Mouse (Mus musculus) testis, adult 2 months (tissue): ENCODE data around the gene Rbms3. TPM values are rescaled to one million over a fixed set of nuclear protein-coding genes. Genes with fewer than 3 reads are reported as not detected.

ENCODE experiments used
- H3K27ac ChIP-seq: fragments of 200-500 bp; 2 replicates; pipeline ENCODE4 v1.5.1; 2012; ENCODE audit warnings: low read depth, low read length; ENCODE audit not compliant: control insufficient read depth, insufficient read depth
- H3K27me3 ChIP-seq: fragments of 200-500 bp; 2 replicates; pipeline ENCODE4 v1.6.1; 2012; ENCODE audit warnings: mild to moderate bottlenecking, low read length, moderate library complexity; ENCODE audit not compliant: control insufficient read depth, insufficient read depth
- H3K36me3 ChIP-seq: fragments of 200-500 bp; 2 replicates; pipeline ENCODE4 v1.6.1; 2012; ENCODE audit warnings: mild to moderate bottlenecking, low read length; ENCODE audit not compliant: control insufficient read depth, insufficient read depth
- H3K4me1 ChIP-seq: fragments of 200-500 bp; 2 replicates; pipeline ENCODE4 v1.6.1; 2012; ENCODE audit warnings: low read length; ENCODE audit not compliant: control insufficient read depth, insufficient read depth
- H3K4me3 ChIP-seq: fragments of 200-500 bp; 2 replicates; pipeline ENCODE4 v1.5.1; 2012; ENCODE audit warnings: low read depth, mild to moderate bottlenecking, low read length, moderate library complexity, mixed read lengths; ENCODE audit not compliant: control insufficient read depth
- CTCF ChIP-seq: fragments of 200-500 bp; IDR thresholded peaks from 2 replicates; pipeline ENCODE4 v1.5.1; 2012; ENCODE audit warnings: low read depth, mild to moderate bottlenecking, inconsistent platforms, low read length, moderate library complexity; ENCODE audit not compliant: control insufficient read depth, insufficient read depth, insufficient replicate concordance
- POLR2A ChIP-seq: fragments of 200-500 bp; IDR thresholded peaks from 2 replicates; pipeline ENCODE4 v1.6.1; 2012; ENCODE audit warnings: low read depth, mild to moderate bottlenecking, inconsistent platforms, low read length, moderate library complexity; ENCODE audit not compliant: control insufficient read depth
- polyA plus RNA-seq: library from polyadenylated mRNA; depleted of rRNA; stranded (reverse); fragments of >200 nt; gene quantifications from 2 replicates; pipeline ENCODE4 v1.2.3, GENCODE M21; 2012

Rbms3 gene
- polyA plus RNA-seq, 1 experiment, result 0.72 TPM

DNA sequence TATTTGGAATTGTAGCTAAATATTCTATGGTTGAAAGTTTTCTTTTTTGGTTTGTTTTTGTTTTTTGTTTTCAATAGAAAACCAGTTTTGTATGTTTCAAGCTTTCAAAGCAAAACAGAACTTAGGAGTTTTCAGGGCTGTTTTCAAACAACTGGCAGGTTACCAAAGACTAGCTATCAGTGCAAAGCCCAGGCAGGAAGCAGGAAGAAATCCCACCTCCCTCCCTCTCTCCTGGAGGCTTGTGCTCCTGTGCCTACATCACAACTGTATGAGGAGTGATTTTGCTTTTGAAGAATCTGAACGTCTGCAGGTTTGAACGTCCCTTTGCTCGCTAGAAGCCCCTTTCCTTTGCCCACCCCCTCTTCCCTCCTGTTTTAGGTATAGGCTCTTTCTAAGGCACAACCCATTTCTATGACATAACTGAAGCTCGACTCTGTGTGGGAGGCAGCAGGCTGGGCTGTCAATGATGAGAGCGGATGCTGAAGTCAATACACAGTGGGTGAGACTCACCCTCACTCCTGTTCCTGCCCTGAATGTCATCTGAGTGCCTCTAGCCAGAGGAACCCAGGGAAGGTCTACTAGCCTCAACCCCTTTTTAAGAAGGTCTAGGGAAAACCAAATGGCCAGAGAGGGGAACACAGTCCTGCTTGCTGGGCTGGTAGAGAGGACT lies 382.3 kb downstream of the Rbms3 start:
- H3K27ac ChIP-seq, result peak overlapping the region; percentile 12; the same call in 1 of the 2 replicates
- TF ChIP-seq POLR2A (no peak), CTCF (no peak)
- no peaks in the 10 kb centered on the region for H3K36me3 ChIP-seq
- no peak overlapping the region for H3K4me3 ChIP-seq
- H3K4me1 ChIP-seq, result peaks cover 2% of the 10 kb centered on the region; the same call in 1 of the 2 replicates
- H3K27me3 ChIP-seq, result no peaks in the 10 kb centered on the region

DNA sequence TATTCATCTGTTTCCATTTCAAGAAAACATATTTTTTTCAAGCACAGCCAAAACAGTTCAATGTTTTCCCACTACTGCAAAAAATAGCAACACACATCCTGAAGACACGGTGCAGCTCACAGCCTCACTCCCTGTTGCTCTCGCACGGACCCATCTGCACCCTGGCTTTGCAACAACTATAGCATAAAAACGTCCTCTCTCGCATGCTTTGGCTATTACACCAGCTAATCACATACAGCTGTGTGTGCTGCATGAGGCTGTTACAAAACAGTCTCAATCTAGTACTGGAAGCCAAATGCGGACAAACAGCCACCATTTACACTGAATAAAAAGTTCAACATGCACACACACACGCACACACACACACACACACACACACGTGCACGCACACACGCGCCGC lies 383.5 kb downstream of the Rbms3 start:
- H3K4me1 ChIP-seq, result no peaks in the 10 kb centered on the region
- H3K27ac ChIP-seq, result no peak overlapping the region
- TF ChIP-seq CTCF, result no peak
- no peaks in the 10 kb centered on the region for H3K36me3 ChIP-seq
- H3K4me3 ChIP-seq, result no peak overlapping the region
- no peaks in the 10 kb centered on the region for H3K27me3 ChIP-seq

DNA sequence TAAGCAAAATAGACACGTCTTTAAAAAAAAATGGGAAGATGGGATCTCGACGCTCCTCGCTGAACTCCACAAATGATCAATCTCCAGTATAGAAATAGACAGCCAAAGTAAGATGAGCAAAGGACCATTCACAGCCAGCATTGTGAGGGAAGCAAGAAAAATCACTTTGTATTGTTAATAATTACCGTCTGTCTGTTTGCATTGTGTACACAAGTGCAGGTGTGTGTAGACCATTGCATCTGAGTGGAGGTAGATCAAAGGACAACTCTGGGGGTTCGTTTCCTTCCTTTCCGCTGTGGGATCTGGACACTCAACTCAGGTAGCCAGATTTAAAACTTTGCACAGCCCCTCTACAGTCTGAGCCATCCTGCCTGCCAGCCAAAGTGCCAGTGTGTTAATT lies 386.3 kb downstream of the Rbms3 start:
- Histone ChIP-seq H3K27ac (no peak overlapping the region), H3K4me3 (no peak overlapping the region), H3K27me3 (no peaks in the 10 kb centered on the region), H3K36me3 (no peaks in the 10 kb centered on the region), H3K4me1 (no peaks in the 10 kb centered on the region)
- TF ChIP-seq POLR2A, result no peak

DNA sequence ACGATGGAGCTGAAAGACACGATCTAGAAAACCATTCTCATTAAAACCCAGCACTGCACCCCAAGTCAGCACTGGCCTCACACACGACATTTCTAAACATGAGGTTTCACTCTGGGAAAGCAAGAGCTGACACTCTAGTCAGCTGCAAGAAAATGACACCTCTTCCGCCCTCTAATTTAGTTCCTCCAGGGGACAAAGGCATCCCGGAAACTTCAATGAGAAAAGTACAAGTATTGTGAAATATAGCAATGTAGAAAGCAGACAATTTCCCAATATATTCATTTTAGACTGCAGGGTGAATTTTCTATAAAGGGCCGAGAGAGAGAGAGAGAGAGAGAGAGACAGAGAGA lies 395.0 kb downstream of the Rbms3 start:
- Histone ChIP-seq H3K27ac (no peak overlapping the region), H3K4me3 (no peak overlapping the region), H3K4me1 (no peaks in the 10 kb centered on the region), H3K36me3 (no peaks in the 10 kb centered on the region), H3K27me3 (no peaks in the 10 kb centered on the region)
- TF ChIP-seq CTCF, result no peak
- TF ChIP-seq POLR2A, result no peak

DNA sequence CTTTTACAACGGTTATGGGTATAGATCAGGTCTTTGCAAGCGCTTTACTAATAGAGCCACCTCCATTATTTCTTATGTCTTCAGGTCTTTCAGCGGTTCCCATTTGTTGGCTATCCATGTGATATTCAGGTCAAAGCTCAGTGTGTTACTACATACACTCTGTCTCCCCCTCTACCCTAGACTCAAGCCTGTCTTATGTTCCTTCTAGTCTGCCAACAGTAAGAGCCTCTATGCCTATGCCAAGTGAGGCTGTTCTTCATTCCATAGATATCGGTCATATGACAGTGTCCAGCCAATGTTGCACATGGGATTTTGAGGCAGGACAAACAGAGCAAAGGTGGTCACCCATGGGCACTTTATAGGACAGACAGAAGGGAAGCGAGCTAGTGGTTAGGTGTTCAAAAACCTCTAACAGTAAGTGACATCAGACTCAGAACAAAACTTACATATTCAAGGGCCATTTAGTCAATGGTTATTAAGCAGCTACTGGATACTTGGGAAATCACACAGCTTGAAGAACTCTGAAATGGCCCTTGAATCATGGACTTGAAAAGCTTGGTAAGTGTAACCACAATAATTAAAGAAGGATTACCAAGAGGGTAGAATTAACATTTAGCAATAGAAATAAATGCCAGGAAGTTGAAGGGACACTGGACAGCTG lies 395.5 kb downstream of the Rbms3 start:
- H3K27me3 ChIP-seq, result no peaks in the 10 kb centered on the region
- no peaks in the 10 kb centered on the region for H3K4me1 ChIP-seq
- H3K36me3 ChIP-seq, result no peaks in the 10 kb centered on the region
- TF ChIP-seq POLR2A (no peak), CTCF (no peak)
- no peak overlapping the region for H3K4me3 ChIP-seq
- no peak overlapping the region for H3K27ac ChIP-seq

DNA sequence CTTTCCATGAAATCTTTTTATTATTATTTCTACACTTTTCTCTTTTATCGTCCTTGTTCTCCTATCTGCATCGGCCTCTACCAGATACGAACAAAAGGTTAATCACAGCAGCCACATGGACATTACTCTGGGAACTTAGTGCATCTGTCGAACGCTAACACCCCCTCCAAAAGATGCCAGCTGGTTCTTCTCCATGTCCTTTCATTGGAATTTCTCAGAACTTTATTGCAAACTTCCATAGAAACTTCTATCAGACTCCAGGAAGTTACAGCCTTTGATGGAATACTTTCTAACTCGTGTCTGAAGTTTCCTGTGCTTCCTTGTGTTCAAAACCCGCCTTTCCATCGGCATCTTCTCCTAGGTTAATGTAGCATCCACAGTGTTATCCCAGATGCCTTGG lies 407.0 kb downstream of the Rbms3 start:
- TF ChIP-seq POLR2A (no peak), CTCF (no peak)
- Histone ChIP-seq H3K4me1 (no peaks in the 10 kb centered on the region), H3K27ac (no peak overlapping the region), H3K27me3 (no peaks in the 10 kb centered on the region), H3K4me3 (no peak overlapping the region), H3K36me3 (no peaks in the 10 kb centered on the region)

DNA sequence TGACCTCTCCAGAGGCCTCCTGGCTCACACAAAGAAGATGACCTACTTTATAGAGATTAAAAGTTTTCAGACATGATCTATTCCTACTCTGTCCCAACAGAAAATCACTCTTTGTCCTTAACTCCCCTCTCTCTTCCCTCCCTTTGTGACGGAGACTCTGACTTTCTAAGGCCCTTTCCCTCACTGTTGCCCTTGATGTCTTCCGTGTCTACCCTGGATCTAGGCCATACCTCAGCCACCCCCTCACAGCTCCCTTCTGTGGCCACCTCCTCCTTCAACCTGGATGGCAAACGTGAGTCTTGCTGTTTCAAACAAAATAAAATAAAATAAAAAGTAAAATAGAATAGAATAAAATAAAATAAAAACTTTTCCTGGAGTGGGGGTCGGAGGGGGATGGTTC lies 408.2 kb downstream of the Rbms3 start:
- no peaks in the 10 kb centered on the region for H3K4me1 ChIP-seq
- TF ChIP-seq CTCF, result no peak
- TF ChIP-seq POLR2A, result no peak
- H3K27me3 ChIP-seq, result no peaks in the 10 kb centered on the region

DNA sequence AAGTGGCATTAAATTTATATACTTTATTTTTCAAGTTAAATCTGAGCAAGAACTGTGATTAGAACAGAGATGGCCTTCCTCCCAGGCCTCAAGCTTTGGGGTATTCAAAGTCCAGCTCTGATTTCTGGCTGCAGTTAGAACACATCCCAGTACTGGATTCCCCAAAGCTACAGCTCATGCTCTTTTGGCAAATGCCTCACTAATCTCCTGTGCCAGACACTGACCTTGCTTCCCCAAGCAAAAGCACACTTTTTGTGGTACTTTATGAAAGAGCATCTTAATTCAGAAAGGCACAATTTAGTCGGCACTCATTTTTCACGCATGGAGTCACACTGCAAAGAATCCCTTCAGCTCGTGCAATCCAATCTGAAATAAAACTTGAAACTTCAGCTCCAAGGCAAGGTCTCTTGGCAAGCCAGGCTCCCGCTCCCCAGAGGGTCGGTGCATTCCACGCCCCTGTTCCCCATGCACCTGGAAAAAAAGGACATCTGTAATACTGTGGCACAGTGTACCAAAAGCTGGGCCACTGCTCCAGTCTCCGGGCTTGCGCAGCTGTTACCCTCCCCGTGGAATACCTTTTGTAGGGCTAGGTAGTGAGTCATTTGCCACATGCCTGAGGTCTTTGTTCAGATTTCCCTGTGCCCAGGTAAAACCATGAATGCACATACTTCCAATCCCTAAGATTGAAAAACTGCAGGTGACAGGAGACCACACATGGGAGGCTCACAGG lies 413.5 kb downstream of the Rbms3 start:
- H3K36me3 ChIP-seq, result no peaks in the 10 kb centered on the region
- H3K4me1 ChIP-seq, result no peaks in the 10 kb centered on the region
- H3K4me3 ChIP-seq, result no peak overlapping the region
- no peak overlapping the region for H3K27ac ChIP-seq
- H3K27me3 ChIP-seq, result no peaks in the 10 kb centered on the region
- no peak for TF ChIP-seq CTCF
- no peak for TF ChIP-seq POLR2A

More for the DNA sequence above, 408.2 kb downstream of the Rbms3 start:
- no peak overlapping the region for H3K27ac ChIP-seq
- no peaks in the 10 kb centered on the region for H3K36me3 ChIP-seq
- H3K4me3 ChIP-seq, result no peak overlapping the region
